Mouse (Mus musculus): ENCODE measurements at regions not wholly inside any gene's neighbourhood (a gene's known extent, or its start where the extent isn't known, plus 50 kb on each side); places are given as distances from the start of the nearest gene placed in this dataset.

GRCm38 (mm10) chr12:90873959-90874358, 135.7 kb upstream of the Dio2 start:
- DNase-seq (ENCODE audit: low spot score) (no peak), ATAC-seq (no peak)
- Histone ChIP-seq H3K36me3 (ENCODE audit: insufficient read depth, low read length) (no peaks in the 10 kb centered on the region), H3K4me2 (ENCODE audit: low read depth, low read length) (no peak overlapping the region), H3K4me3 (ENCODE audit: low read length) (no peak overlapping the region), H3K9me3 (ENCODE audit: low read length) (no peaks in the 10 kb centered on the region), H3K4me1 (ENCODE audit: insufficient read depth, low read length) (no peaks in the 10 kb centered on the region), H3K27ac (no peak overlapping the region), H3K27me3 (ENCODE audit: insufficient read depth, low read length) (no peaks in the 10 kb centered on the region), H3K9ac (replicated peaks; ENCODE audit: low read length) (no peak overlapping the region)
- 93% methylated on average over 3 of the region's 3 CpGs for WGBS
- no peak for TF ChIP-seq CTCF (IDR thresholded peaks at IDR 0.05; ENCODE audit: low read depth)

GRCm38 (mm10) chr12:90866597-90866996, 128.4 kb upstream of the Dio2 start:
- Histone ChIP-seq H3K4me2 (ENCODE audit: low read depth, low read length) (no peak overlapping the region), H3K4me1 (ENCODE audit: insufficient read depth, low read length) (no peaks in the 10 kb centered on the region), H3K9ac (replicated peaks; ENCODE audit: low read length) (no peak overlapping the region), H3K36me3 (ENCODE audit: insufficient read depth, low read length) (no peaks in the 10 kb centered on the region), H3K27ac (no peak overlapping the region), H3K27me3 (ENCODE audit: insufficient read depth, low read length) (no peaks in the 10 kb centered on the region), H3K4me3 (ENCODE audit: low read length) (no peak overlapping the region), H3K9me3 (ENCODE audit: low read length) (no peaks in the 10 kb centered on the region)
- 82% methylated on average over 4 of the region's 4 CpGs for WGBS
- TF ChIP-seq CTCF (IDR thresholded peaks at IDR 0.05; ENCODE audit: low read depth): no peak
- ATAC-seq: no peak
- no peak for DNase-seq (ENCODE audit: low spot score)

GRCm38 (mm10) chr12:90862632-90863031, 124.4 kb upstream of the Dio2 start:
- H3K27ac ChIP-seq: no peak overlapping the region
- 90% methylated on average over 3 of the region's 3 CpGs for WGBS
- no peak for DNase-seq (ENCODE audit: low spot score)
- H3K27me3 ChIP-seq (ENCODE audit: insufficient read depth, low read length): no peaks in the 10 kb centered on the region
- H3K4me2 ChIP-seq (ENCODE audit: low read depth, low read length): no peak overlapping the region
- H3K36me3 ChIP-seq (ENCODE audit: insufficient read depth, low read length): no peaks in the 10 kb centered on the region
- no peak for TF ChIP-seq CTCF (IDR thresholded peaks at IDR 0.05; ENCODE audit: low read depth)
- H3K4me1 ChIP-seq (ENCODE audit: insufficient read depth, low read length): no peaks in the 10 kb centered on the region
- no peak overlapping the region for H3K9ac ChIP-seq (replicated peaks; ENCODE audit: low read length)
- no peaks in the 10 kb centered on the region for H3K9me3 ChIP-seq (ENCODE audit: low read length)
- H3K4me3 ChIP-seq (ENCODE audit: low read length): no peak overlapping the region
- ATAC-seq: no peak

GRCm38 (mm10) chr12:90857746-90858145, 119.5 kb upstream of the Dio2 start:
- DNase-seq (ENCODE audit: low spot score): no peak

DNA sequence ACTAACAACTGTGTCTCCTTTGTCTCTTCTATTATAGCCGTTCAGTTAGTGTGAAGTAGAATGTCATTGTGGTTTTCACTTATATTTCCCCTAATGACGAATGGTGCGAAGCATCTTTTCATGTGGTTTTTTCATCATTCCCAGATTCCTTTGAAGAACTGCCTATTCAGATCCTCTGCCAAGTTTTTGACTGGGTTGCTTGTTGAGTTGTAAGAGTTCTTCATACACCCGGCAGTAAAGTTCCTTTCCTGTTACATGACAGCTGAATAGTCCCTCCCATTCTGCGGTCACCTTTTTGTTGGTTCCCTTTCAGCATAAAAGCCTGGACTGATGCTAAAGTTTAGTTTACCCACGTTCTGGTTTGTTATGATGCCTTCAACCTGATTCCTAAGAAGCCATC, 72.4 kb upstream of the Dio2 start:
- H3K27ac ChIP-seq: no peak overlapping the region
- H3K27me3 ChIP-seq (ENCODE audit: insufficient read depth, low read length): no peaks in the 10 kb centered on the region
- TF ChIP-seq CTCF (IDR thresholded peaks at IDR 0.05; ENCODE audit: low read depth): no peak
- no peak overlapping the region for H3K4me2 ChIP-seq (ENCODE audit: low read depth, low read length)
- DNase-seq (ENCODE audit: low spot score): no peak
- WGBS: 63% methylated on average over 6 of the region's 6 CpGs
- no peaks in the 10 kb centered on the region for H3K36me3 ChIP-seq (ENCODE audit: insufficient read depth, low read length)
- H3K4me3 ChIP-seq (ENCODE audit: low read length): no peak overlapping the region
- no peaks in the 10 kb centered on the region for H3K4me1 ChIP-seq (ENCODE audit: insufficient read depth, low read length)
- no peak for ATAC-seq
- no peaks in the 10 kb centered on the region for H3K9me3 ChIP-seq (ENCODE audit: low read length)
- H3K9ac ChIP-seq (replicated peaks; ENCODE audit: low read length): no peak overlapping the region

More at GRCm38 (mm10) chr12:90857746-90858145, 119.5 kb upstream of the Dio2 start:
- H3K36me3 ChIP-seq (ENCODE audit: insufficient read depth, low read length): no peaks in the 10 kb centered on the region
- TF ChIP-seq CTCF (IDR thresholded peaks at IDR 0.05; ENCODE audit: low read depth): no peak
- no peak overlapping the region for H3K9ac ChIP-seq (replicated peaks; ENCODE audit: low read length)
- H3K4me3 ChIP-seq (ENCODE audit: low read length): no peak overlapping the region
- ATAC-seq: no peak
- no peak overlapping the region for H3K4me2 ChIP-seq (ENCODE audit: low read depth, low read length)
- WGBS: 70% methylated on average over 3 of the region's 3 CpGs
- H3K27ac ChIP-seq: no peak overlapping the region
- no peaks in the 10 kb centered on the region for H3K9me3 ChIP-seq (ENCODE audit: low read length)
- H3K27me3 ChIP-seq (ENCODE audit: insufficient read depth, low read length): no peaks in the 10 kb centered on the region
- no peaks in the 10 kb centered on the region for H3K4me1 ChIP-seq (ENCODE audit: insufficient read depth, low read length)

- no peak for TF ChIP-seq CTCF (IDR thresholded peaks at IDR 0.05; ENCODE audit: low read depth)
- DNase-seq (ENCODE audit: low spot score) (no peak), ATAC-seq (no peak)
- no peaks in the 10 kb centered on the region for H3K36me3 ChIP-seq (ENCODE audit: insufficient read depth, low read length)
- H3K27ac ChIP-seq: no peak overlapping the region
- no peak overlapping the region for H3K9ac ChIP-seq (replicated peaks; ENCODE audit: low read length)
- no peak overlapping the region for H3K4me3 ChIP-seq (ENCODE audit: low read length)
- H3K4me1 ChIP-seq (ENCODE audit: insufficient read depth, low read length): no peaks in the 10 kb centered on the region
- no peaks in the 10 kb centered on the region for H3K9me3 ChIP-seq (ENCODE audit: low read length)
- 96% methylated on average over 2 of the region's 2 CpGs for WGBS
- no peak overlapping the region for H3K4me2 ChIP-seq (ENCODE audit: low read depth, low read length)
- no peaks in the 10 kb centered on the region for H3K27me3 ChIP-seq (ENCODE audit: insufficient read depth, low read length)
These were observed 52.3 kb upstream of the Dio2 start for GRCm38 (mm10) chr12:90790562-90790961.
